Mouse (Mus musculus): ENCODE results near the gene Acads. TPM values are rescaled to one million over a fixed set of nuclear protein-coding genes. Genes with fewer than 3 reads are reported as not detected.
"Not testable (repeated sequence)": the region's sequence is repeated elsewhere in the genome, so short reads cannot be mapped to it uniquely, and the experiment has no call there.

The Acads gene
- polyA plus RNA-seq, 1 experiment = 0.71 TPM

- no peaks in the 10 kb centered on the region for H3K27me3 ChIP-seq (ENCODE audit: control insufficient read depth)
- H3K4me3 ChIP-seq (replicated peaks) = no peak overlapping the region
- peaks cover 25% of the 10 kb centered on the region for H3K36me3 ChIP-seq (ENCODE audit: control insufficient read depth)
- no peaks in the 10 kb centered on the region for H3K9me3 ChIP-seq (ENCODE audit: control insufficient read depth, low read length)
- H3K4me1 ChIP-seq (ENCODE audit: control insufficient read depth) = peaks cover 5% of the 10 kb centered on the region
- TF ChIP-seq TAL1 (IDR thresholded peaks at IDR 0.05; ENCODE audit: low read length) (no peak), GATA1 (IDR thresholded peaks at IDR 0.05; ENCODE audit: low read length) (no peak)
Measured at GRCm38 (mm10) chr5:115111156-115111555, 8.0 kb downstream of the Acads start.

GRCm38 (mm10) chr5:115103253-115103652 lies 15.9 kb downstream of the Acads start:
- H3K4me1 ChIP-seq (ENCODE audit: control insufficient read depth); H3K4me3 ChIP-seq (replicated peaks); H3K27me3 ChIP-seq (ENCODE audit: control insufficient read depth); H3K9me3 ChIP-seq (ENCODE audit: control insufficient read depth, low read length): not testable (repeated sequence)
- peaks cover 54% of the 10 kb centered on the region for H3K36me3 ChIP-seq (ENCODE audit: control insufficient read depth)

DNA sequence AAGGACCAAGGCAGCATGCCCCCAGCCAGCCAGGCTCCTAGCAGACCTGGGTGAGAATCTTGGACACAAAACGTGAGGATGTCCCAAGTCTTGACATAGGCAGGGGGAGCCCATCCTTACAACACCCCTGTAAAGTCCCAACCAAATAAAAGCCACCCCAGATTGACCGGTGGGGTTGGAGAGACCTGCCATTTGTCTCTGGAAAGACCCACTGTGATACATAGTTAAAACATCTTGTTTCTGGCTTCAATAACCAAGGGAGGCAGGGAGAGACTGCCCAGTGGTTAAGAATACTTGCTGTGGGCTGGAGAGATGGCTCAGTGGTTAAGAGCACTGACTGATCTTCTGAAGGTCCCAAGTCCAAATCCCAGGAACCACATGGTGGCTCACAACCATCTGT lies 16.9 kb downstream of the Acads start:
- TF ChIP-seq GATA1 (IDR thresholded peaks at IDR 0.05; ENCODE audit: low read length) = no peak
- no peak for TF ChIP-seq TAL1 (IDR thresholded peaks at IDR 0.05; ENCODE audit: low read length)
- Histone ChIP-seq H3K9me3 (ENCODE audit: control insufficient read depth, low read length) (no peaks in the 10 kb centered on the region), H3K4me1 (ENCODE audit: control insufficient read depth) (no peaks in the 10 kb centered on the region), H3K36me3 (ENCODE audit: control insufficient read depth) (peaks cover 64% of the 10 kb centered on the region), H3K27me3 (ENCODE audit: control insufficient read depth) (no peaks in the 10 kb centered on the region), H3K4me3 (replicated peaks) (no peak overlapping the region)

DNA sequence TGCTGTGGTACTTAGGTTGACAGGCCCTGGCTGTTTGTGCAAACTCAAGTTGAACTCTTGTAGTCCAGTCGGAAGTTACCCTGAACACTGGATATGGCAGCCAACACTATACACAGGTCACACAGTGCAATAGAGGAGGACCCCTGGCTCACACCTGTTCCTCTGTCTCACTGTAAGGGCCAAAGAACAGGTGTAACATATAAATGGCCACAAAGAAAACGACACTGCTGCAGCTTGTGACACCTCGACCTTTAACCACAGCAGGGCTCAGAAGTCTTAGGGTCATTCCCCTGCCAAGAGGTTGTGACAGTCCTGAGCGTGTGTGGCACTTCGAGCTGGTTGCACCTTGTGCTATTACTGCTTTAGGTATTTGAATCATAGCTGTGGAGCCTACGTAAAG lies 18.7 kb downstream of the Acads start:
- H3K4me1 ChIP-seq (ENCODE audit: control insufficient read depth) = no peaks in the 10 kb centered on the region
- H3K4me3 ChIP-seq (replicated peaks) = no peak overlapping the region
- TF ChIP-seq TAL1 (IDR thresholded peaks at IDR 0.05; ENCODE audit: low read length) = no peak
- TF ChIP-seq GATA1 (IDR thresholded peaks at IDR 0.05; ENCODE audit: low read length) = no peak
- H3K9me3 ChIP-seq (ENCODE audit: control insufficient read depth, low read length) = no peaks in the 10 kb centered on the region
- H3K36me3 ChIP-seq (ENCODE audit: control insufficient read depth) = peaks cover 80% of the 10 kb centered on the region
- no peaks in the 10 kb centered on the region for H3K27me3 ChIP-seq (ENCODE audit: control insufficient read depth)

GRCm38 (mm10) chr5:115099991-115100390 lies 19.2 kb downstream of the Acads start:
- H3K27me3 ChIP-seq (ENCODE audit: control insufficient read depth) = no peaks in the 10 kb centered on the region
- no peaks in the 10 kb centered on the region for H3K9me3 ChIP-seq (ENCODE audit: control insufficient read depth, low read length)
- H3K36me3 ChIP-seq (ENCODE audit: control insufficient read depth) = peaks cover 84% of the 10 kb centered on the region
- no peak overlapping the region for H3K4me3 ChIP-seq (replicated peaks)
- TF ChIP-seq GATA1 (IDR thresholded peaks at IDR 0.05; ENCODE audit: low read length) (no peak), TAL1 (IDR thresholded peaks at IDR 0.05; ENCODE audit: low read length) (no peak)
- H3K4me1 ChIP-seq (ENCODE audit: control insufficient read depth) = no peaks in the 10 kb centered on the region

DNA sequence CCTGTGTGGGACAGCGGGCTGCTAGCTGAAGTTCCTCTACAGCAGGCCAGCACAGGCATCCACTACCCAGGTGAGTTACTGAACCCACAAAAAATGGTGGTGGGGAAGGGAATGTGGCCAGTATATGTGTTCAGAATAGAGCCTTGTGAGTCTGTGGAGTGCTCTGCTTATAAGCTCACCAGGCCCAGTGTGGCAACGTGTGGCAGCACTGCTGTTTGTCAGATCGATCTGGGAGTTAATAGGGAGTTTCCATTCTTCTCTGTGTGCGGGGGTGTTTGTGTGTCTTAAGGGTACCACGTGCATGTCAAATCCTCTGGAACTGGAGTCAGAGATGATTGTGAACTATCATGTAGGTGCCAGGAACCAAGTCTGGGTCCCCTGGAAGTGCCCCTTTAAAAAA lies 19.6 kb downstream of the Acads start:
- peaks cover 89% of the 10 kb centered on the region for H3K36me3 ChIP-seq (ENCODE audit: control insufficient read depth)
- no peaks in the 10 kb centered on the region for H3K4me1 ChIP-seq (ENCODE audit: control insufficient read depth)
- H3K4me3 ChIP-seq (replicated peaks) = no peak overlapping the region
- no peak for TF ChIP-seq GATA1 (IDR thresholded peaks at IDR 0.05; ENCODE audit: low read length)
- TF ChIP-seq TAL1 (IDR thresholded peaks at IDR 0.05; ENCODE audit: low read length) = no peak
- no peaks in the 10 kb centered on the region for H3K27me3 ChIP-seq (ENCODE audit: control insufficient read depth)
- H3K9me3 ChIP-seq (ENCODE audit: control insufficient read depth, low read length) = no peaks in the 10 kb centered on the region

DNA sequence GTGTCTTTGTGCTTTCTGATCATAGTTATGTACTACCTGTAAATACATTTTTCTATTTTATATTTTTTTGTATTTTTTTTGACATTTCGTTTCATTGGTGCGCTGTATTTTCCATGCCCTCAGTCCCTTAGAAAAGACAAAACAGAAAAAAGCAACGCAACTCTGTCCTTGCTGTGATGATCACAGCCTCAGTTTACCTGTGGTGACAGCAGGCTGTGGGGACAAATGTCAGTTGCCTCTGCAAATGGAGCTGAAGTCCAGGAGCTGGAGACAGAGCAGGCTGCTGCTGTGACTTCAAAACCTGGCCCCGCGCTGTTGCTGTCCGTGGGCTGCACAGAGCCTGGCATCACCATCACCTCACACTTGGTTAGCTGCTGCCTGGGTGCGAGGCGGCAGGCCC lies 21.0 kb downstream of the Acads start, which contains the start of gene Gm10401:
TSS of gene Gm10401 (minus strand) at position 101 of the 400 bp plus-strand sequence.
- TF ChIP-seq TAL1 (IDR thresholded peaks at IDR 0.05; ENCODE audit: low read length) = no peak
- no peak for TF ChIP-seq GATA1 (IDR thresholded peaks at IDR 0.05; ENCODE audit: low read length)
- Histone ChIP-seq H3K36me3 (ENCODE audit: control insufficient read depth) (peaks cover 94% of the 10 kb centered on the region), H3K27me3 (ENCODE audit: control insufficient read depth) (no peaks in the 10 kb centered on the region), H3K4me3 (replicated peaks) (no peak within 1 kb of the TSS), H3K9me3 (ENCODE audit: control insufficient read depth, low read length) (no peaks in the 10 kb centered on the region), H3K4me1 (ENCODE audit: control insufficient read depth) (no peaks in the 10 kb centered on the region)

DNA sequence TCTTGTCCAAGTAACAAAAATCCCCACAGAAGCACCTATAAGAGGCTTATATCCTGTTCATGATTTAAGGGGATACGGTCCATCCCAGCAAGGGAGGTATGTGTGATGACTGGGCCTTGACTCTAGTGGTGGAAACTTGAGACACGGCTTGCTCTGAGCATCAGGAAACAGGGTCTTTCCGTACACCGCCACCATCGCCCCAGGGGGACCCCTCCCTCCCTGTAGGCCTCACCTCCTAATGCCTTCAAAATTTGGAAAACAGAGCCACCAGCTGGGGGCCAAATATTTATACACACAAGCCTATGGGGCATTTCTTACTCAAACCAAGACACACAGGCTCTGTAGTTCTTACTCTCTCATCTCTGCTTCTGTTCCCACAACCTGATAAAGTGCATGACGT lies 27.4 kb downstream of the Acads start:
- peaks cover 98% of the 10 kb centered on the region for H3K36me3 ChIP-seq (ENCODE audit: control insufficient read depth)
- H3K27me3 ChIP-seq (ENCODE audit: control insufficient read depth) = no peaks in the 10 kb centered on the region
- H3K4me3 ChIP-seq (replicated peaks) = no peak overlapping the region
- no peaks in the 10 kb centered on the region for H3K9me3 ChIP-seq (ENCODE audit: control insufficient read depth, low read length)
- TF ChIP-seq TAL1 (IDR thresholded peaks at IDR 0.05; ENCODE audit: low read length) (no peak), GATA1 (IDR thresholded peaks at IDR 0.05; ENCODE audit: low read length) (no peak)
- peaks cover 8% of the 10 kb centered on the region for H3K4me1 ChIP-seq (ENCODE audit: control insufficient read depth)

- Histone ChIP-seq H3K36me3 (ENCODE audit: control insufficient read depth) (peaks cover 98% of the 10 kb centered on the region), H3K9me3 (ENCODE audit: control insufficient read depth, low read length) (no peaks in the 10 kb centered on the region), H3K4me3 (replicated peaks) (no peak overlapping the region), H3K4me1 (ENCODE audit: control insufficient read depth) (peaks cover 9% of the 10 kb centered on the region), H3K27me3 (ENCODE audit: control insufficient read depth) (no peaks in the 10 kb centered on the region)
- TF ChIP-seq GATA1 (IDR thresholded peaks at IDR 0.05; ENCODE audit: low read length) (no peak), TAL1 (IDR thresholded peaks at IDR 0.05; ENCODE audit: low read length) (no peak)
Measured at GRCm38 (mm10) chr5:115091015-115091414, 28.1 kb downstream of the Acads start.

GRCm38 (mm10) chr5:115089592-115090268 lies 29.4 kb downstream of the Acads start:
- peaks cover 2% of the 10 kb centered on the region; the same call in 1 of the 2 replicates for H3K9me3 ChIP-seq (ENCODE audit: control insufficient read depth, low read length)
- no peaks in the 10 kb centered on the region for H3K27me3 ChIP-seq (ENCODE audit: control insufficient read depth)
- H3K4me1 ChIP-seq (ENCODE audit: control insufficient read depth) = peaks cover 18% of the 10 kb centered on the region
- no peak overlapping the region for H3K4me3 ChIP-seq (replicated peaks)
- H3K36me3 ChIP-seq (ENCODE audit: control insufficient read depth) = peaks cover 98% of the 10 kb centered on the region
- TF ChIP-seq GATA1 (IDR thresholded peaks at IDR 0.05; ENCODE audit: low read length) (no peak), TAL1 (IDR thresholded peaks at IDR 0.05; ENCODE audit: low read length) (no peak)

Data from erythroblast, embryonic 14.5 days (primary cell).